Mouse (Mus musculus) sigmoid colon, adult 10 weeks (tissue): ENCODE results near the gene Kdm3a. TPM values are rescaled to one million over a fixed set of nuclear protein-coding genes. Genes with fewer than 3 reads are reported as not detected.

ENCODE experiments used
- polyA plus RNA-seq: library from polyadenylated mRNA; stranded (reverse); fragments of 350-450 nt; fragmentation: Illumina TruSeq; extraction: RNeasy Lipid Tissue Mini Kit (QIAGEN cat#74804); gene quantifications from one replicate; pipeline ENCODE4 v1.2.3, GENCODE M21; 2014; ENCODE audit warnings: low read depth, low replicate concordance

Kdm3a gene
- 140 TPM for polyA plus RNA-seq

GRCm38 (mm10) chr6:71632829-71633662, at the start of gene Kdm3a:
Gene Kdm3a, minus strand, starts transcription at chr6:71632990.

GRCm38 (mm10) chr6:71543686-71544499, 88.9 kb downstream of the Kdm3a start, which contains the start of gene Chmp3:
Gene Chmp3, plus strand, starts transcription at chr6:71543797.

Other genes with a start within 250 kb of the Kdm3a start
- 347 TPM for gene Rmnd5a, start 192.4 kb downstream of the Kdm3a start, polyA plus RNA-seq
- gene Rnf103, start 139.1 kb downstream of the Kdm3a start, polyA plus RNA-seq, result 338 TPM
- 327 TPM for gene Chmp3, start 89.2 kb downstream of the Kdm3a start, polyA plus RNA-seq
- 4.9 TPM for gene Reep1, start 74.6 kb upstream of the Kdm3a start, polyA plus RNA-seq
- gene Mrpl35, start 194.0 kb upstream of the Kdm3a start, polyA plus RNA-seq, result 30.6 TPM
- 227 TPM for gene Immt, start 198.3 kb upstream of the Kdm3a start, polyA plus RNA-seq